Mouse (Mus musculus): Measurements from ENCODE around the gene Inf2. TPM values are rescaled to one million over a fixed set of nuclear protein-coding genes. Genes with fewer than 3 reads are reported as not detected.
A peak's percentile ranks its signal among the peaks of the same experiment; 100 is the strongest.

The Inf2 gene
- polyA plus RNA-seq, 1 experiment from 2014 or later = 2.1 TPM

GRCm38 (mm10) chr12:112552520-112552919 lies 36.1 kb upstream of the Inf2 start:
- peaks cover 18% of the 10 kb centered on the region for H3K4me1 ChIP-seq
- H3K27ac ChIP-seq = no peak overlapping the region
- no peak overlapping the region for H3K4me2 ChIP-seq (replicated peaks)
- H3K4me3 ChIP-seq = no peak overlapping the region
- H3K9ac ChIP-seq = no peak overlapping the region
- peak; percentile 30; the same call in 1 of the 2 replicates for ATAC-seq (ENCODE audit: low FRiP score)
- H3K9me3 ChIP-seq (replicated peaks) = no peaks in the 10 kb centered on the region
- H3K27me3 ChIP-seq = 0 out of 2 replicates have a peak, but pooled peaks cover 9% of the 10 kb centered on the region
- 53% methylated on average over 5 of the region's 5 CpGs for WGBS
- no peaks in the 10 kb centered on the region for H3K36me3 ChIP-seq

DNA sequence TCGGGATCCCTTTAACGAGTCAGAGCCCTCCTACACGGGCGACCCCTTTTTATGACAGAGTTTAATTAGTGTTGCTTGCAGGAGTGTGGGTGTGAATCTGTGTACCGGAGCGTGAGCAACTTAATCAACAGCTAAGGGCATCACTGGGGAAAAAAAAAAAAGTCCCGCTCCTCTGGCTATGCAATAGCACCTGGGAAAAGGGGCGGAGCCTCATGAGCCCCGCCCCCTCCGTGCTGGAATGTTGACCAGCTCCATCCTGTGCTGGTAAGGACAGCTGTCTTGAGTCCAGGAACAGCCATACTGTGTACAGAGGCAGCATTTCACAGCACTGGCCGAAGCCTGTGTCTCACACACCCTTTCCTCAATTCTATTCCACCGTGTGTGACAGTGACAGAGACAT lies 33.7 kb upstream of the Inf2 start:
- H3K36me3 ChIP-seq = no peaks in the 10 kb centered on the region
- H3K27ac ChIP-seq = no peak overlapping the region
- no peak overlapping the region for H3K4me2 ChIP-seq (replicated peaks)
- no peak for ATAC-seq (ENCODE audit: low FRiP score)
- peaks cover 18% of the 10 kb centered on the region for H3K4me1 ChIP-seq
- no peak overlapping the region for H3K9ac ChIP-seq
- no peak overlapping the region for H3K4me3 ChIP-seq
- 0 out of 2 replicates have a peak, but pooled peaks cover 9% of the 10 kb centered on the region for H3K27me3 ChIP-seq
- 36% methylated on average over 12 of the region's 12 CpGs for WGBS
- H3K9me3 ChIP-seq (replicated peaks) = no peaks in the 10 kb centered on the region

DNA sequence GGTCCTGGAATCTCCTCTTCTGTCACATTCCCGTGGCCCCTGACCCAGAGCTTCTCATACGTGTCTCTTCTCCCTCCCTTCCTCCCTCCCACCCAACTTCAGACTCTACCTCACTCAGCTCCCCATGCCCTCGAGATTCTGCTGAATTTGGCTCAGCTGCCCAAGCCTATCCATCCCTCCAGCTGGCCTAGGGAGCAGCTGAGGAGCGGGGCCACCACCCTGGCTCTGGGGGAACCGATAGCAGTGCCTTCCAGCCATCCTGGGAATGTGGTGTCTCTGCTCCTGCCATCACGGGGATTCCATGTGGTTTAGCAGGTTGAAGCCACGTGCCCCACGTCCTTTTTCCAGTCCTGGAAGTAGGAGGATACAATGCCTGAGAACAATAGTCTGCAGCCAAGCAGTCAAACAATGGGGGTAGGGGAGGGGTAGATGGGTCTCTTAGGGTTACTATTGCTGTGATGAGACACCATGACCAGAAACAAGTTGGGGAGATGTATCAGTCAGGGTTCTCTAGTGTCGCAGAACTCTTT lies 32.0 kb upstream of the Inf2 start:
- Histone ChIP-seq H3K9ac (no peak overlapping the region), H3K4me1 (peaks cover 13% of the 10 kb centered on the region), H3K9me3 (replicated peaks) (no peaks in the 10 kb centered on the region), H3K27me3 (0 out of 2 replicates have a peak, but pooled peaks cover 9% of the 10 kb centered on the region), H3K4me3 (no peak overlapping the region), H3K4me2 (replicated peaks) (no peak overlapping the region), H3K27ac (no peak overlapping the region), H3K36me3 (no peaks in the 10 kb centered on the region)
- no peak for ATAC-seq (ENCODE audit: low FRiP score)
- 68% methylated on average over 9 of the region's 9 CpGs for WGBS

GRCm38 (mm10) chr12:112557219-112557618 lies 31.4 kb upstream of the Inf2 start:
- Histone ChIP-seq H3K9me3 (replicated peaks) (no peaks in the 10 kb centered on the region), H3K27me3 (0 out of 2 replicates have a peak, but pooled peaks cover 9% of the 10 kb centered on the region), H3K9ac (no peak overlapping the region), H3K36me3 (no peaks in the 10 kb centered on the region), H3K4me1 (peaks cover 8% of the 10 kb centered on the region), H3K4me3 (no peak overlapping the region), H3K4me2 (replicated peaks) (no peak overlapping the region), H3K27ac (no peak overlapping the region)
- no peak for ATAC-seq (ENCODE audit: low FRiP score)
- WGBS = 77% methylated on average over 5 of the region's 5 CpGs

- H3K9ac ChIP-seq = no peak overlapping the region
- no peaks in the 10 kb centered on the region for H3K4me1 ChIP-seq
- H3K36me3 ChIP-seq = no peaks in the 10 kb centered on the region
- H3K4me2 ChIP-seq (replicated peaks) = no peak overlapping the region
- H3K27me3 ChIP-seq = 0 out of 2 replicates have a peak, but pooled peaks cover 5% of the 10 kb centered on the region
- 38% methylated on average over 3 of the region's 3 CpGs for WGBS
- no peak for ATAC-seq (ENCODE audit: low FRiP score)
- H3K27ac ChIP-seq = no peak overlapping the region
- H3K4me3 ChIP-seq = no peak overlapping the region
- no peaks in the 10 kb centered on the region for H3K9me3 ChIP-seq (replicated peaks)
Observed at GRCm38 (mm10) chr12:112559231-112559630, 29.4 kb upstream of the Inf2 start.

- H3K4me2 ChIP-seq (replicated peaks) = no peak overlapping the region
- WGBS = 71% methylated on average over 6 of the region's 6 CpGs
Observed at GRCm38 (mm10) chr12:112559671-112560070, 28.9 kb upstream of the Inf2 start.

GRCm38 (mm10) chr12:112560176-112560797 lies 28.3 kb upstream of the Inf2 start:
- WGBS = 45% methylated on average over 5 of the region's 5 CpGs
- ATAC-seq (ENCODE audit: low FRiP score) = no peak

More at GRCm38 (mm10) chr12:112559671-112560070, 28.9 kb upstream of the Inf2 start:
- no peak overlapping the region for H3K27ac ChIP-seq
- H3K4me1 ChIP-seq = no peaks in the 10 kb centered on the region
- H3K4me3 ChIP-seq = no peak overlapping the region
- H3K9me3 ChIP-seq (replicated peaks) = no peaks in the 10 kb centered on the region
- 0 out of 2 replicates have a peak, but pooled peaks cover 5% of the 10 kb centered on the region for H3K27me3 ChIP-seq
- ATAC-seq (ENCODE audit: low FRiP score) = no peak
- H3K9ac ChIP-seq = no peak overlapping the region
- H3K36me3 ChIP-seq = no peaks in the 10 kb centered on the region

DNA sequence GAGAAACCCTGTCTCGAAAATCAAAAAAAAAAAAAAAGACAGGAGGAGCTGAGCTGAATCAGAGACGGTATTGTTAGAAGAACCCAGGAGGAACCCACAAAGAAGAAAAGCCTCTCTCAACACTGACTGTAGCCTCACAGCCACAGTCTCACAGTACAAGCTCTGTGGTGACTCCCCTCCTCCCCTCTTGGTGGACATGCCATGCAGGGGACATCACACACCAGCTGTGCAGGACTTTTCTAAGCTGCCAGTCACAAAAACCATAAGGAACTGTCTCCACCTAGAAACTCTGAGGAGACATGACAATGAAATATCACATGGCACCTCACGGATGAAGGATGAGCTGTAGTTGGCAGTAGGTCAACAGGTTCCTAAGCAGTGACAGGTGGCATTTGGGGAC lies 27.4 kb upstream of the Inf2 start:
- H3K9me3 ChIP-seq (replicated peaks) = no peaks in the 10 kb centered on the region
- ATAC-seq (ENCODE audit: low FRiP score) = no peak
- peaks cover 4% of the 10 kb centered on the region; the same call in 1 of the 2 replicates for H3K4me1 ChIP-seq
- no peak overlapping the region for H3K4me3 ChIP-seq
- H3K27me3 ChIP-seq = 0 out of 2 replicates have a peak, but pooled peaks cover 5% of the 10 kb centered on the region
- no peaks in the 10 kb centered on the region for H3K36me3 ChIP-seq
- H3K4me2 ChIP-seq (replicated peaks) = no peak overlapping the region
- no peak overlapping the region for H3K27ac ChIP-seq
- whole genome bisulfite sequencing = 63% methylated on average over 3 of the region's 3 CpGs
- no peak overlapping the region for H3K9ac ChIP-seq

More at GRCm38 (mm10) chr12:112560176-112560797, 28.3 kb upstream of the Inf2 start:
- Histone ChIP-seq H3K9ac (no peak overlapping the region), H3K27me3 (0 out of 2 replicates have a peak, but pooled peaks cover 5% of the 10 kb centered on the region), H3K9me3 (replicated peaks) (no peaks in the 10 kb centered on the region), H3K27ac (no peak overlapping the region), H3K4me2 (replicated peaks) (no peak overlapping the region), H3K36me3 (no peaks in the 10 kb centered on the region), H3K4me3 (no peak overlapping the region), H3K4me1 (peaks cover 4% of the 10 kb centered on the region; the same call in 1 of the 2 replicates)

DNA sequence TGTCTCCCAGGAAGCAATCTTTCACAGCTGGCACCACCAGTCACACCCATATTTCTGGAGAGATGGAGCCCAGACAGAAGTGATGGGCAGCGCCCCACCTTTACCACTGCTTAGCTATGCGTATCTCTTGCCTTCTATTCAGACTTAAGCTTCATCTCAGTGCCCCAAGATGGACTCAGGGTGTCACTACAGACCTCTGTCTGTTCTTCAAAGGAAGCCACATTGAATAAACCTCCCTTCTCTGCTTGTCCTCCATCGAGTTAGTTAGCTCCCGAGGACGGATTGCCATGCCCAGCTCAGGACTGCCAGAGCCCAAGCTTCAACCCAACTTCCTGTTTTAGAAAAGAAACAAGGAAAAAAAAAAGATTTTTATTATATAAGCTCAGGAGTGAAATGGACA lies 26.1 kb upstream of the Inf2 start:
- Histone ChIP-seq H3K9ac (no peak overlapping the region), H3K4me1 (peaks cover 4% of the 10 kb centered on the region; the same call in 1 of the 2 replicates), H3K4me3 (no peak overlapping the region), H3K27me3 (no peaks in the 10 kb centered on the region), H3K27ac (no peak overlapping the region), H3K36me3 (no peaks in the 10 kb centered on the region), H3K9me3 (replicated peaks) (no peaks in the 10 kb centered on the region), H3K4me2 (replicated peaks) (no peak overlapping the region)
- no peak for ATAC-seq (ENCODE audit: low FRiP score)
- 73% methylated on average over 5 of the region's 5 CpGs for WGBS

DNA sequence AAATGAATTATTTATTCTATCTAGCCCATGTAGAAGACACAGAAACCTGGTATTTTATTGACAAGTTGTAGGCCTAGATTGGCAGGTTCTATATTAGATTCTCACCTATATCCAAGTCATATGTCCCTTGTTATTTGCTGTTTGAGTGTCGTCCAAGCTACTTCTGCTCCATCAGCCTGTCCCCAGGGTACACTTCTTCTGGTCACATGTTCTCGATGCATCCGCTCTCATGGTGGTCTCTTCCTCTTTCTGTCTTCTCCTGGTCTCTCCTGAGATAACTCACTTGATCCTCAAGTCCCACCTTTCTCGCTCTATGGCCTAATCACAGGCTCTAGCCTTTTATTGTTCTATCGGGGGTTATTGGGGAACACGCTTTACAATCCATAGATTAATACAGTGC lies 25.6 kb upstream of the Inf2 start:
- Histone ChIP-seq H3K36me3 (no peaks in the 10 kb centered on the region), H3K27ac (no peak overlapping the region), H3K4me2 (replicated peaks) (no peak overlapping the region), H3K27me3 (peaks cover under 1% of the 10 kb centered on the region; the same call in 1 of the 2 replicates), H3K4me1 (peaks cover 4% of the 10 kb centered on the region; the same call in 1 of the 2 replicates), H3K9ac (no peak overlapping the region), H3K4me3 (no peak overlapping the region), H3K9me3 (replicated peaks) (no peaks in the 10 kb centered on the region)
- WGBS = 86% methylated on average over 6 of the region's 6 CpGs
- ATAC-seq (ENCODE audit: low FRiP score) = no peak

GRCm38 (mm10) chr12:112570160-112570559 lies 18.4 kb upstream of the Inf2 start:
- no peak overlapping the region for H3K27ac ChIP-seq
- no peak for ATAC-seq (ENCODE audit: low FRiP score)
- peaks cover 4% of the 10 kb centered on the region; the same call in 1 of the 2 replicates for H3K27me3 ChIP-seq
- H3K36me3 ChIP-seq = no peaks in the 10 kb centered on the region
- H3K4me1 ChIP-seq = peaks cover 1% of the 10 kb centered on the region; the same call in 1 of the 2 replicates
- H3K4me2 ChIP-seq (replicated peaks) = no peak overlapping the region
- no peaks in the 10 kb centered on the region for H3K9me3 ChIP-seq (replicated peaks)
- H3K4me3 ChIP-seq = no peak overlapping the region
- 94% methylated on average over 8 of the region's 8 CpGs for WGBS
- no peak overlapping the region for H3K9ac ChIP-seq

- Histone ChIP-seq H3K9me3 (replicated peaks) (no peaks in the 10 kb centered on the region), H3K36me3 (no peaks in the 10 kb centered on the region), H3K27ac (no peak overlapping the region), H3K4me1 (peaks cover 2% of the 10 kb centered on the region), H3K27me3 (peaks cover 4% of the 10 kb centered on the region; the same call in 1 of the 2 replicates), H3K9ac (no peak overlapping the region), H3K4me2 (replicated peaks) (no peak overlapping the region), H3K4me3 (no peak overlapping the region)
- WGBS = 65% methylated on average over 6 of the region's 6 CpGs
- ATAC-seq (ENCODE audit: low FRiP score) = no peak
Observed at GRCm38 (mm10) chr12:112571064-112571463, 17.5 kb upstream of the Inf2 start.

Data from hindbrain, embryonic 12.5 days (tissue).